Mouse (Mus musculus) spleen, embryonic (tissue): ENCODE results near the gene Ndufa10.
"Not testable (repeated sequence)": the region's sequence is repeated elsewhere in the genome, so short reads cannot be mapped to it uniquely, and the experiment has no call there.

Experiments
- CTCF ChIA-PET: fragments of 350-600 bp; sonication (Branson Sonifier 250); formaldehyde crosslinking; loops from one replicate; lab custom pipeline; 2022; lab: Charles Lee

Gene Ndufa10

GRCm38 (mm10) chr1:92473165-92474041 lies at the start of gene Ndufa10:
Ndufa10 (minus strand) TSS chr1:92473860.
- CTCF ChIA-PET, result interaction anchor here (0.6 kb wide), 1 partner anchor 543 kb away, joined by 6 read pairs; no protein-coding TSS in a partner anchor

- CTCF ChIA-PET, result interaction anchor here (0.6 to 0.8 kb wide), 2 partner anchors 558 to 1537 kb away, joined by 3 read pairs; no protein-coding TSS in a partner anchor
Observed at GRCm38 (mm10) chr1:92521376-92521775, 47.7 kb upstream of the Ndufa10 start.

- CTCF ChIA-PET, result no interaction called here
Observed at GRCm38 (mm10) chr1:92519046-92519445, 45.4 kb upstream of the Ndufa10 start.

- CTCF ChIA-PET, result no interaction called here
Observed at GRCm38 (mm10) chr1:92518561-92518960, 44.9 kb upstream of the Ndufa10 start, which contains the start of gene Olfr1414. Olfr1414 (minus strand) TSS chr1:92518661.

DNA sequence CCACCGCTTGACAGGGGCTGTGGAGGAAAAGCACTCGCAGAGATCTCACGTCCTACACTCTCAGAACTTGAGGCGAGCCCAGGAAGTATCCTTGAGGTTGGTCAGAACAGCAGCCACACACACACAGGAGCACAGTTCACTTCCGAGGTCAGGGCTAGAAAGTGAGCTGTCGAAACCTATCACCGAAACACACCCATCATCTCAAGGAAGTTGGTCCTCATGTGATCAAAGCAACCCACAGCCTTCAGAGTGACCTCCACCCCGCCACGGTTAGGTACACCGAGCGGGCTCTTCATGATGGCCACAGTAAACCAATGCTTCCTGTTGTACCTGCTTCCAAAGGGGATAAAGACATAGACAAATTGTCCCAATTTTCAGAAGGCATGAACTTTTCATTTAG lies 41.7 kb upstream of the Ndufa10 start:
- CTCF ChIA-PET, result no interaction called here

DNA sequence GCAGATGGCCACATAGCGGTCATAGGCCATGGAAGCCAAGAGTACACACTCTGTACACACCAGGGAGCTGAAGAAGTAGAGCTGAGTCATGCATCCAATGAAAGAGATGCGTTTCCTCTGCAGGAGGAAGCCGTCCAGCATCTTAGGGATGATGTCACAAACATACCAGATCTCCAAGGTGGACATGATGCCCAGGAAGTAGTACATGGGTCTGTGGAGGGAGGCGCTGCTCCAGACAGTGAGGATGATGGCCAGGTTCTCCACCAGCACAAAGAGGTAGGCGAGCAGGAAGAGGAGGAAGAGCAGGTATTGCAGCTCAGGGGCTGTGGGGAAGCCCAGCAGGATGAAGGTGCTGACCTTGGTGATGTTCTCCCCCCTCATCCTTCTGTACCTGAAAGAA lies 38.0 kb upstream of the Ndufa10 start:
- CTCF ChIA-PET, result not testable (repeated sequence)

GRCm38 (mm10) chr1:92496001-92496400 lies 22.3 kb upstream of the Ndufa10 start, which contains the start of gene Olfr1415:
Olfr1415 (minus strand) TSS chr1:92496101.
- CTCF ChIA-PET, result no interaction called here

- CTCF ChIA-PET, result interaction anchor here (0.5 kb wide), 1 partner anchor 9 kb away, joined by 9 read pairs; no protein-coding TSS in a partner anchor
Observed at GRCm38 (mm10) chr1:92485013-92485412, 11.4 kb upstream of the Ndufa10 start, which contains the start of gene Olfr1416. Olfr1416 (minus strand) TSS chr1:92485113.

GRCm38 (mm10) chr1:92474066-92474578 lies 462 bp upstream of the Ndufa10 start:
- CTCF ChIA-PET, result interaction anchor here (0.6 kb wide), 1 partner anchor 543 kb away, joined by 6 read pairs; no protein-coding TSS in a partner anchor

DNA sequence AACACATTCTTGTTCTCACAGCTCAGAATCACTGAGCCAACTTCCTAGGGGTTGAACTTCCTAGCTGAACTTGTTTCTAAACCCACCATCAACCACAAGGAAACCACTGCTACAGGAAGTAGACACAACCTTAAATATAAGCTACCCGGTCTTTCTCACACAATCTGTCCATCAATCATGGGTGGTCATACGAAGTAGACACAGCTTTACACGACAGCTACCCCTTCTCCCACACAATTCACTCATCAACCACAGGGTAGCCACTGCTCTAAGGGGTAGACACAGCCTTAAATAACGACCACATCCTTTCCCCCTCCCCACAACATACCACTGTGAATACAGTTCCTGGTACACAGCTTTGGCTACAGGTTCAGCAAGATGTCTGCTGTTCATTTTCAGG lies 4.8 kb downstream of the Ndufa10 start:
- CTCF ChIA-PET, result no interaction called here

GRCm38 (mm10) chr1:92458416-92458815 lies 15.2 kb downstream of the Ndufa10 start:
- CTCF ChIA-PET, result no interaction called here

DNA sequence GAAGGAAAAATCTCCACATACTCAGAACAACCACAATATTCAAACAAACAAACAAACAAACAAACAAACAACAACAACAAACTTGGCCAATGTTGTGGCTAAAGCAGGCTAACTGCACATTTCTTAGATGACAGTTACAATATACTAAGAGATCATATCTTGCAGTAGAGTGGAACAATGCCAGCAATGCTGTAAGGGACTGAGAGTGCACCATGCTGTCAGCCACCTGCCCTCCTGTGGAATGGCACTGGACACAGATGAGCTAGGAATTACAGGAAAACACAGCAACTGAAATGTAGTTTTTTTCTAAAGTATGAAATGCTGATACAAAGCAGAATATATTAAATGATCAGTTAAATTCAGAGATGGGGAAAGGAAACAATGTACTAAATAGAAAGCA lies 15.9 kb downstream of the Ndufa10 start:
- CTCF ChIA-PET, result no interaction called here

- CTCF ChIA-PET, result no interaction called here
Observed at GRCm38 (mm10) chr1:92453751-92454445, 19.8 kb downstream of the Ndufa10 start.

- CTCF ChIA-PET, result no interaction called here
Observed at GRCm38 (mm10) chr1:92448293-92448692, 25.4 kb downstream of the Ndufa10 start.

DNA sequence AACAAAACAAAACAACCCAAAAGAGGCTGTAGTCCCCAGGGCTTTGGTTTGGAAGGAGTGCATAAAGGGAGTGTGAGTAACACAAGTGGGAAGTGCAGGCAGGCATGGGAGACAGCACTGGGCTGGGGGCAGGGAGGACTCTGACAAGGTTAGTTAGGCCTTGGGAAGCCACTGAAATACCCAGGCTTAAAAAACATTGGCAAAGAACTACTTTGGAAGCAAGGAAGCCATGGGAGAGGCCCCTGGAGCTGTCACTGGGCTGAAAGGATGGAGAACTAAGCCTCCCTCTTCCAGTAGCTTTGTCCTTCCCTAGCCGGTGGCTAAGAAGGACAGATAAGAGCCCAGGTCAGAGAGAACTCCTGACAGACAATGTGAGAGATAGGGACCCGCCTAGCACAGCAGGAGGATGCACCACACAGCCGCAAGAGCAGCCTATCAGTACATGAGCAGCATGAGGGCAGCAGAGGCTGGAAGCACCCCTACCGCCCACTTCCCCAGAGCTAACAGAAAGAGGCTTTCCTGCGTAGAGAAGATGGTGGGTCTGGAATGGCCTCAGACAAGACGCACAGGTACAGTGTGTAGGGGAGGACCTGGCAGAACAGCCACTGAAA lies 32.1 kb downstream of the Ndufa10 start:
- CTCF ChIA-PET, result no interaction called here

GRCm38 (mm10) chr1:92440066-92440750 lies 33.5 kb downstream of the Ndufa10 start:
- CTCF ChIA-PET, result no interaction called here

DNA sequence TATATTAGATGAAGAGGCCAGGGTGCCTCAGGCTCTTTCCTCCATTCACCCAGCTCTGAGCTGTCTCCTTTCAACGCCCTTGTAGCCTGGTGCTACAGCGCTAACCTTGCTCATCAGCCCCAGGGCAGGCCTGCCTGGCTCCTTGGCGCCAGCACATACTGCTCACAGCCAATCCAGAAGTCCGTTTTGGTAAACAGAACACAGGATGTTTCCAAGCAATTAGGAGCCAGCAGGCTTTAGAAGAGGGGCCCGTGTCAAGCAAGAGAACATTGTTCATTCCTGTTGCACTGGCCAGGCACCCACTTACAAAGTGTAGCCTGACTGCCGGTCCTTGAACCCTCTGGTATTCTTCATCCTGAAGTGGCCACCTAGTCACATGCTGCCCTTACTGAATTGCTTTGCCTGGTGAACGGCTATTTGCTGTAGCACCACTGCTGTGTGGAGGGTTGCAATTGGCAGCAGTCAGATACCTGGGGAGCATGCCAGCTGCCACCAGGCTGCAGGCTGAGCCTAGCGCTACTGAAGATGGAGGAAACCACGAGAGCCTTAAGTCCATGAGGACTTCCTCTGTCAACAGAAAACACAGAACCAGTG lies 35.9 kb downstream of the Ndufa10 start:
- CTCF ChIA-PET, result no interaction called here

- CTCF ChIA-PET, result no interaction called here
Observed at GRCm38 (mm10) chr1:92436831-92437321, 36.8 kb downstream of the Ndufa10 start.

DNA sequence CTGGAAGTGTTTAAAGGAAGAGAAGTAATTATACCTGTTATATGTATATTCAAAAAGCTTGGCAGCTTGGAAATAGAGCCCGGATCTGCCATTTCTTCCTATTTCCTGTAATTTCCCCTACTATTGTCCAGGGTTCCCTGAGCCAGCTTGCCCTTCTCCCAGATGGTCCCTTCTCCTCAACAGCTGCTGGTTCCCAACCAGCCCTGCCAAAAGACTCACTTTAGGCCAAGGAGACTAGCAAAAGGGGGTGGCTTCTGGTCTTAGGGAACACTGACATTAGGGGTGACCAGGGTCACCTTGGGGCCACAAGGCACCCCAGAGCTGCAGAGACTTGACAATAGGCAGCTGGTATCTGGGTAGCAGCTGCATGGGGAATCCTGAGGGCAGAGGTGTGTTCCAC lies 38.7 kb downstream of the Ndufa10 start:
- CTCF ChIA-PET, result no interaction called here

DNA sequence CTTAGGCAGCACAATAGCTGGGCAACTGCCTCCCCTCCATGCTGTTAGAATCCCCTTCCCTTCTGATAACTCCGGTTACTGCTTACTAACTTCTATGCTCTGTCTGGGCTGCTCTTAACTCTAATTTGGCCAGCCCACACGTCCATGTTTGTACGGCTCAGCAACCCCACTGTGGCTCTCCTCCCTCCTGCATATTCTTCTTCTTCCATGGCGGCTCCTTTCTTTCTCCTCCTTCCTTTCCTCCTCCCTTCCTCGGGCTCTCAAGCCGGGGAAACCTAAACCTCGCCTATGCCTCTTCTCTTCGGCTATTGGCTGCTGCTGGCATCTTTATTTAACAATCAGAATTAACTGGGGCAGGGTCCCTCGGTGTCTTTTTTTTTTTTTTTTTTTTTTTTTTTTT lies 40.9 kb downstream of the Ndufa10 start:
- CTCF ChIA-PET, result no interaction called here
